Mouse (Mus musculus) adrenal gland, adult (tissue): ENCODE data around the gene Slc25a23.

ENCODE experiments used
- DNase-seq, 2 experiments: peaks; one replicate each; pipeline ENCODE4 v3.0.0; 2022 to 2023; ENCODE audit warnings: low spot score in 1 of 2; ENCODE audit not compliant: inconsistent age in 2 of 2

Slc25a23 gene

GRCm38 (mm10) chr17:57020960-57021359 is 38.7 kb downstream of the Slc25a23 start:
- no peak for DNase-seq

GRCm38 (mm10) chr17:57019693-57020092 is 40.0 kb downstream of the Slc25a23 start:
- no peak for DNase-seq

DNA sequence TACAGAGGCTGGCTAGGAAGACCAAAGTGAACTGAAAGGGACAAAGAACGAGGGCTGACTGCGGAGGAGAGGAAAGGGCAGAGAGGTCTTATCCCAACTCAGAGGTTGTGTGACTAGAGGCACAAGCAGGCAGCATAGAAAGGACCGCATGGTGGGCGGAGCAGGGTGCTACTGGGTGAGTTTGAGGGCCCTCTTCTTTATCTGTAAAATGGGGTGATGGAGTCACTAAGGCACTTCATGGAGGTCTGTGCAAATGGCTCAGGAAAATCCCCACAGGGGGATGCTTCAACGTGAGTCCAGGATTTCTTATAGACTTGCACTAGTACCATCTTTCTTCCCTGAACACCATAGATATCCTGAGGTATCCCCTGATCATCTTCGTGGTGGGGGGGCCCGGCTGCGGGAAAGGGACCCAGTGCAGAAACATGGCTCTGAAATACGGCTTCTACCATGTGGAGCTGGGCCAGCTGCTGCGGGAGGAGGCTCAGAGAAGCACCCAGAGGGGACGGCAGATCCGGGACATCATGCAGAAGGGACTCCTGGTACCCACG is 47.3 kb downstream of the Slc25a23 start:
- DNase-seq, result peak in 1 of 2 experiments; percentile 60

DNA sequence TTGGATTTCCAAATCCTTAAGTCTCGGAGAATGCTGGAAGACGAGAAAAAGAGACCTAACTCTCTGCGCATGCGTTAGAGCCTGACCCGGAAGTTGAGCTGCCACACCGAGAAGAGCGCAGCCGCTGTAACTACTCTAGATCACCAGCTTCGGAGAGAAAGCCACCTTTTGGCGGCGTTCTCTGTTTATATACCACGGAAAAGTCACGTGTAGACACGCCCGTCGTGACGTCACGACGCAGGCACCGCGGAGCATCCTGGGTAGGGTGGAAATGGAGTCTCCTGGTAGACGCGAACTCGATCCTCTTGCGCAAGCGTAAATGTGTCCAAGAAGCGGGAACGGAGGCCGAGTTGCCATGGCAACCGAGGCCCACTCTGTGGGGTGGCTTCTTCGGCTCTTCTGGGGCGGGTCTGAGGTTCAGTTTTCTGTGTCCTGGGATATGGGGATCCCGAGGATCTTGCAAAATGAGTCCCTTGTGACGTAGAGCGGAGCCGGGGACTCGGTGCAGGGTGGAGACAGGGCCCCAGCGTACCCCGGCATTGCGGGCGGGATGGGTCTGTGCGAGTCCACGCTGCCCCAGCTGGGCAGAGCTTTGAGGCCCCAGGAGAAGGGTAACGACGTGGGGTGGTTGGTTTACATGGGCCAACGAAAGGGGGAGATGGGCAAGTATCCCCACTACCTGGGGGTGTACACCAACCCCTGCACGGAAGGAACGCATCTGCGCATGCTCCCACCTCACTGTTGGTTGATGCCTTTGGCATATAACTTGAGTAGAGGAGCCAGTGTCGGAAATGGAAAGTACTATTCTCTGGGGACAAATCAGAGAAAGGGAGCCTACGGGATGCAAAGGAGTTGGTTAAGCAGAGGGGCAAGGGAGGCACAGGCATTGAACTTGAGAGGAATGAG is 48.2 kb downstream of the Slc25a23 start, which contains the start of the genes Gtf2f1 and Gm17949:
TSS of gene Gtf2f1 (minus strand) at position 53 of the 906 bp plus-strand sequence.
TSS of gene Gm17949 (plus strand) at position 234 of the 906 bp plus-strand sequence.
- DNase-seq, result peak; percentile 94 to 99

- no peak for DNase-seq
Observed at GRCm38 (mm10) chr17:57010911-57011235, 48.8 kb downstream of the Slc25a23 start.

GRCm38 (mm10) chr17:57007137-57007905 is 52.3 kb downstream of the Slc25a23 start:
- peak in 1 of 2 experiments; percentile 50 for DNase-seq

- DNase-seq, result no peak
Observed at GRCm38 (mm10) chr17:57003994-57004393, 55.7 kb downstream of the Slc25a23 start.

- no peak for DNase-seq
Observed at GRCm38 (mm10) chr17:57001228-57001627, 58.4 kb downstream of the Slc25a23 start.

DNA sequence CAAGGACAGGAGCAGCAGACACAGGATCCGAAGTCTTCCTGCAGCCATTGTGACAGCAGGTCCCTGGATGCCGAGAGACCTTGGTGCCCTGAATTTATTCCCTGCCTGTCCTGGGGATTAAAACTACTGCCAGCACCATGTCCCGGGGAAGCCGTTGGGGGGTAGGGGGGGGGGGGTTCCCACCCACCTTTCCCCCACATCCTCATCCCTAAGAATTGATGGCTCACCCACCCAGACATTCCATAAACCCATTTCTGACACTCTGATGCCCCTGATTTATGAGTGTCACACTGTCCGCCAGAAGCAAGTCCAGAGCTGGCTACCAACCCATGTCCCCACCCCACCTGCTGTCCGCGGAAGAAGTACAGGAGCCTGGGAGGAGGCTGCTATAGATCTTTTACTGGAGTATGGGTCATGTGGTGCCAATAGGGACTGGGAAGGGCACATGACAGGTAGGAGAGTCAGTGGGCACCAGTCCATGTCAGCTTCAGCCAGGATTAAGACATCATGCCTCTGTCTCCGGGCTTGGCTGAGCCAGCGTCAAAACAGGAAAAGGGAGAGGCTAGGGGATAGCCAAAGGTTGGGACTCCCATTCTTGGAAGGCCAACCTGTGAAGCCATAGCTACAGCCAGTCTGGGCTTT is 59.6 kb downstream of the Slc25a23 start, which contains the start of gene Pspn:
TSS of gene Pspn (minus strand) at position 51 of the 642 bp plus-strand sequence.
- peak in 1 of 2 experiments; percentile 68 for DNase-seq

DNA sequence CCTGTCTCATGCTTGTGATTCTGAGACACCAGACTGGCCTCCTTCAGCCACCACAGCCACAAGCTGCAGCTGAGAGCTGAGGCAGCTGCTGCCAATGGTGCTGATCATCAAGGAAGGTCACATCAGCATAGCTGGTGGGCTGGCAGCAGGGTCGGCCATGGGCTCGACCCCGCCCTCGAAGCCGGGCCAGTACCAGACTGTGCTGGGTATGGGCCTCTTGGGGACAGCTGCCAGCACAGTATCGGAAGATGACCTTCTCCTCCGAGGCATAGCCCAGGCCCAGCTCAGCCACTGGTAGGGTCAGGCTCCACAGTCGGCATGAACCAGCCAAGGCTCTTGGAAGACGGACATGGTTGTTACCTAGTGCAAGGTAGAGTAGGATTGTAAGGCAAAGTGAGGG is 60.2 kb downstream of the Slc25a23 start:
- peak; percentile 70 to 87 for DNase-seq

DNA sequence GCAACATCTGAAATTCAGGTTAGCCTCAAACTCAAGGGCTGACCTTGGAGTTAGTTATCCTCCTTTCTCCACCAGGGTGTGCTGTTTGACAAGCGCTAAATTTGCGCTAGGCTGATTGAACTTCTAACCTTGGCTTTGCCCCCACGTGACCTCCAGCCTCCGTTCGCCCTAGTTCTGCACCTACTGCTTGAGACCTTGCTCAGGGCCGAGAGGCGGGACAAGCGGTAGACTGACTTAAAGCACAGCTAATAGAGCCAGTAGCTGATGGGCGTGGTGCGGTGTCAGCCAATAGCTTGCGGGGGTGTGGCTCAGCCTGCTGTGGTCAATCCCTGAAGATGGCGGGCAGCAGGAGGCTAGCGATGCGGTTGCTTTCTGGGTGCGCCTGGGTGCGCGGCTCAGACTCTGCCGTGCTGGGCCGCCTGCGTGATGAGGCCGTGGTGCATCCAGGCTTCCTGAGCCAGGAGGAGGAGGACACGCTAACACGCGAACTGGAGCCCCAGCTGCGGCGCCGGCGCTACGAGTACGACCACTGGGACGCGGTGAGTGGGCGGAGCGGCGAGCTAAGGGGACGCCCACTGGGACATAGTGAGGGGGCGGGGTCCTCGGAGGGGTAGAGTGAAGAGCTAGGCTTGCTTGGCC is 62.5 kb downstream of the Slc25a23 start, which contains the start of gene Alkbh7:
TSS of gene Alkbh7 (plus strand) at position 311 of the 639 bp plus-strand sequence.
- DNase-seq, result peak; percentile 98 to 99

GRCm38 (mm10) chr17:56996506-56996905 is 63.2 kb downstream of the Slc25a23 start:
- DNase-seq, result peak in 1 of 2 experiments; percentile 81

DNA sequence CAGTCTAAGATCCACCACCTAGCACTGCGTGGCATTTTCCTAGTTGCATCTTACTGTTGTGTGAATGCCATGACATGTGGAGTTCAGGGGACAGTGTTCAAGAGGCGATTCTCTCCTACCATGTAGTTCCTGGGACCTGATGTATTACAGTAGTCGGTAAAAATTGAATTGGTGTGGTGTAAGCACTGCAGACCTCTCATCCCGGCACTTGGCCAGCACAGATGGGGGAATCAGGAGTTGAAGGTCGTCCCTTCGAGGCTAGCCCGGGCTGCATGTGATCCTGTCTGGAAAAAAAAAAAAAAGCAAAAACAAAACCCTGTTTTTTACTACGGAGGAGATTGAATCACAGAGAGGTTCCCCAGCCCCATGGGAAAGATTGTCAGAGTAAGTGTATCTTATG is 64.6 kb downstream of the Slc25a23 start:
- peak in 1 of 2 experiments; percentile 70 for DNase-seq
